Mouse (Mus musculus) spleen, postnatal 14 days (tissue): ENCODE measurements around the gene Nrxn1.

Source experiments
- DNase-seq, 2 experiments: peaks; one replicate each; pipeline ENCODE4 v3.0.0; 2021 to 2022; ENCODE audit warnings: low spot score in 2 of 2

Nrxn1 gene

GRCm38 (mm10) chr17:90086826-90087225, 1006.0 kb downstream of the Nrxn1 start:
- no peak for DNase-seq

- DNase-seq: no peak
Measured at GRCm38 (mm10) chr17:90079003-90079402, 1013.9 kb downstream of the Nrxn1 start.

GRCm38 (mm10) chr17:90078488-90078887, 1014.4 kb downstream of the Nrxn1 start:
- no peak for DNase-seq

GRCm38 (mm10) chr17:90062866-90063265, 1030.0 kb downstream of the Nrxn1 start:
- no peak for DNase-seq

- DNase-seq: no peak
Measured at GRCm38 (mm10) chr17:90060872-90061271, 1032.0 kb downstream of the Nrxn1 start.

GRCm38 (mm10) chr17:90060168-90060567, 1032.7 kb downstream of the Nrxn1 start:
- no peak for DNase-seq

GRCm38 (mm10) chr17:90059320-90060111, 1033.4 kb downstream of the Nrxn1 start:
- no peak for DNase-seq

- no peak for DNase-seq
Measured at GRCm38 (mm10) chr17:90054312-90054711, 1038.6 kb downstream of the Nrxn1 start.

GRCm38 (mm10) chr17:90039316-90039715, 1053.6 kb downstream of the Nrxn1 start:
- DNase-seq: no peak

GRCm38 (mm10) chr17:90032416-90032815, 1060.5 kb downstream of the Nrxn1 start:
- no peak for DNase-seq

GRCm38 (mm10) chr17:90016636-90017035, 1076.2 kb downstream of the Nrxn1 start:
- DNase-seq: no peak

GRCm38 (mm10) chr17:90011761-90012160, 1081.1 kb downstream of the Nrxn1 start:
- DNase-seq: no peak

GRCm38 (mm10) chr17:90007438-90008109, 1085.3 kb downstream of the Nrxn1 start:
- DNase-seq: no peak

GRCm38 (mm10) chr17:89990651-89991050, 1102.2 kb downstream of the Nrxn1 start:
- no peak for DNase-seq
